Mouse (Mus musculus): ENCODE data around the gene Hnrnpa2b1.

DNA sequence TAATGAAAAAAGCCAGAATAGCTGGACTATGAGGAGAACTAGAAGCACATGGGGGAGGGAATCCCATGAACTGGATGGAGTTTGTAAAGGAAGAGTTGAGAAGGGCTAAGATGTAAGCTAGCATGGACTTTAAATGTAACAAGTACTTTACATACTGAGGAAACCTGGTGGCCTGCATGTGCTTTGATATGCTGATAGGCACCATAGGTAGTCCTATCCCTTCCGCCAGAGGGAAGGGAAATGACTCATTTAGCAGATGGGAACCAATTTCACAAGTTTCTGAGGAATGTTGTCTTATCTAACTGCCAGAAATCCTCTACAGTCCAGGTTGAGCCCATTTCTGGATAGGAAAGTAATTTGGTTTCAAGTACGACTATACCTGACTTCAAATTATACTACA, 16.0 kb upstream of the Hnrnpa2b1 start:
- TF ChIP-seq CTCF (IDR thresholded peaks at IDR 0.05): no peak
- no peak for TF ChIP-seq EP300 (IDR thresholded peaks at IDR 0.05)
